Mouse (Mus musculus): ENCODE measurements at regions not wholly inside any gene's neighbourhood (a gene's known extent, or its start where the extent isn't known, plus 50 kb on each side); places are given as distances from the start of the nearest gene placed in this dataset.
A peak's percentile ranks its signal among the peaks of the same experiment; 100 is the strongest.

DNA sequence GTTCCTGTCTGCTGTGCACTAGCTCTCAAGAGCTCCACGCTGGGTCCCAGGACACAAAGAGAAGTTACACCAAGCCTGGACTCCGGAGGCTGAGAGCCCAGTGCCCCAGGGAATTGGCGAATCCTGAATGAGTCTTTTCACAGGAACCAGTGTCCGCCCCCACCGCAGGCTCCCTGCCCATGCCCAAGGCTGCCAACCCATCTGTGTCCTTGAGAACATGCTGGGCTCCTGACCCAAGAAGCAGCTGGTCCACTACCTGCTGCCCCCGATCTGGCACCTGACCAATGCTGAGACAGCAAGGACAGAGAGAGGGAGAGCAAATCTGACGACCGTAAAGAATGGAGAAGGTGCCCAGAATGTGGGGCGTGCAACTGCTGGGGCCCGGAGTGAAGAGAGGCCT lies 85.2 kb upstream of the Cplx2 start:
- DNase-seq (ENCODE audit: low spot score in 2 of 2): peak in 1 of 2 experiments; percentile 86

GRCm38 (mm10) chr13:54286616-54287015 lies 84.5 kb upstream of the Cplx2 start:
- DNase-seq (ENCODE audit: low spot score in 2 of 2): no peak

GRCm38 (mm10) chr13:54290066-54290465 lies 81.1 kb upstream of the Cplx2 start:
- no peak for DNase-seq (ENCODE audit: low spot score in 2 of 2)

GRCm38 (mm10) chr13:54292394-54292793 lies 78.8 kb upstream of the Cplx2 start:
- DNase-seq (ENCODE audit: low spot score in 2 of 2): no peak

GRCm38 (mm10) chr13:54293006-54293405 lies 78.1 kb upstream of the Cplx2 start:
- DNase-seq (ENCODE audit: low spot score in 2 of 2): no peak

DNA sequence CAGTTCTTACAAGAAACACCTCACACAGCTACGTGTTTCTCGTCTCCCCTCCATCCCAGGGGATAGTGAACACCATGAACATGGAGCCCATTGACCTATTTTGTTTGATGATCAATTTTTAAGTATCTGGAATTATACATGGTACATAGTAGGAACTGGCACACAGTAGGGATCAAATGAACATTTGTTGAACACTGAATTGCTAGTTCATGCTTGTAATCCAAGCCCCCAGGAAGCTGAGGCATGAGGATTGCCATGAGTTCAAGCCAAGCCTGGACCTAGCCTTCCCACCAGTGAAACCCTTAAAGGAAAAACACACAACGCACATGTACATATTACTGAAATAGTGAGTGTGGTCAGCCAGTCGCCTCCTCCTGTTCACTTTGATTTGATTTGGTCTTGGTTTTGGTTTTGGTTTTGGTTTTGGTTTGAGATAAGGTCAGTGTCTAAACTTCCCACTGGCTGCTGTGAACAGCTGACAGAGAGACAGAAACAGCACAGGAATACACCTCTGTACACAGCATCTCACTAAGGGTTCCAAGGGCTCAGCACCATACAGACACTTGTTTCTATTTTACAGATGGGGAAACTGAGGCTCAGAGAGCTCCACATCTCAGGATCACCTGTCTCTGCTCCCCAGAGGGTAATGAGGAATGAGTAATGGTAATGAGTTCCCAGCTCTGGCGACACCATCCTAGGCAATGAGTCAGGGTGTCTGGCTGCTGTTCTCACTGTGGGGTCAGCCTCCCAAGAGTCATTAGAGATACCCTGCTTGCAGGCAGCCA lies 75.5 kb upstream of the Cplx2 start:
- DNase-seq (ENCODE audit: low spot score in 2 of 2): no peak

GRCm38 (mm10) chr13:54296260-54296555 lies 74.9 kb upstream of the Cplx2 start:
- DNase-seq (ENCODE audit: low spot score in 2 of 2): no peak

- no peak for DNase-seq (ENCODE audit: low spot score in 2 of 2)
Measured at GRCm38 (mm10) chr13:54298851-54299250, 72.3 kb upstream of the Cplx2 start.

DNA sequence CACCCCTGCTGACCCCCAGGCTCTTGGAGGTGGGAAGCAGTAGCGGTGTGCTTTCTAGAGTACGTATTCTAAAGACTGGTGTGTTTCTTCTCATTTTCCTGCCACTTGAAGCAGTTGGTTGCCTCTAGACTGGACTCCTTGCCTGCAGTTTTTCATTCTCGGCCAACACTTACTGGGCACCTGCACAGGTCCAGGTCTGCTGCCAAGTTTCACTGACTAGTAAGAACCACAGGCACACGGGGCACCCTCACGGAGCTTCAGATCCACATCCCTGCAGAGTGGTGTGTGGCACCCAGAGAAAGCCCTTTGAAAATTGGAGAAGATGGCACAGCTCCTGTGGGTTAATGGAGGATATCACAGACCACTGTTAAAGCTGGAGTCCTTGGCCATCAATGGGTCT lies 71.9 kb upstream of the Cplx2 start:
- no peak for DNase-seq (ENCODE audit: low spot score in 2 of 2)

GRCm38 (mm10) chr13:54301110-54301509 lies 70.0 kb upstream of the Cplx2 start:
- no peak for DNase-seq (ENCODE audit: low spot score in 2 of 2)

DNA sequence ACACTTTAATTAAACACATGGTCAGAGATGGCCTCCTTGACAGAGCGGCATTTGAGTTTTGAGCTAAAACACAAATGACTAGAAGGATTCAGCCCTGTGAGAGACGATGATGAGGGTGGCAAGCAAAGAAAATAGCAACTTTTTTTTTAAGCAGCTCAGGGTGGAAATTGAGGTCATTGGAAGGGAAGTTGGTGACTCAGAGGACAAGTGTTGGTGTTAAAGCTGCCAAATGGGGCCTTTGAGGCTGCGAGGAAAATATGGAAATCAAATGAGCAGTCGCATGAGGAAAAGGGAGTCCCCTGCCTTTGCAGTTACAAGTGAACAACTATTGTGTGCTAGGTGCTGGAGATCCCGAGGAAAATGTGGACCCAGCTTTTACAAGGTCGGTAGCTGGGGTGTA lies 69.5 kb upstream of the Cplx2 start:
- no peak for DNase-seq (ENCODE audit: low spot score in 2 of 2)

DNA sequence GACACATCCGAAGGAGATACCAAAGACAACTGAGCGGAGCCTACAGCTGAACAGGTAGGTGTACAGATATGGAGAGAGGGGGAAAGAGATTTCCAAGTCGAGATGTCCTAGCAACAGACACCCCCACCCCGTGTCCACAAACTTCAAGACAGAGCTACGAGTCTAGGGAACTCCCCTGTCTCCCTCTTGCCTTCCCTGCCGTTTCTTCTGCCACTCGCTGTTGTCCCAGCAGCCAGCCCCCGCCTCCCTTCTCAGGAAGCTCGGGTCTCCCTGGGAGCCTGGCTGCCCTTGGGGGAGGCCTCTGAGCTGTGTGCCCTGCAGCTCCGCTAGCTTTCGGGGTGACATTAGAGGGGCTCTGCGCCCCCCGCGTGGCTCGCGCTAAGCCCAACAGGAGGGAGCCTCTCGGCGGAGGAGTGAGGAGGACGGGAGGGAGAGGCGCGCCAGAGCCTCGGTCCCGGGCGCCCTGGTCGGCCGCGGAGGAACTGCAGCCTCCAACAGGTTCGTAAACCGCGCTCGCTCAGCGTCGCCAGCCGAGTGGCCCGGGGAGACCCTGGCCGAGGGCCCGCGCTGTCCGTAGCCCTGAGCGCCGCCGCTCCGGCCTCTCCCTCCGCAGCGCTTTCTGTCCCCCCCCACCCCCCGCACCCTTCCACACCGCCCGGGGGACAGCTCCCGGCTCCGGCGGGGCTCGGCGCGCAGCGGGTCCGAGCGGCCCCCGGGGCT lies 68.6 kb upstream of the Cplx2 start:
- no peak for DNase-seq (ENCODE audit: low spot score in 2 of 2)

- DNase-seq (ENCODE audit: low spot score in 2 of 2): peak; percentile 75 to 85
Measured at GRCm38 (mm10) chr13:54303071-54303924, 67.9 kb upstream of the Cplx2 start.

DNA sequence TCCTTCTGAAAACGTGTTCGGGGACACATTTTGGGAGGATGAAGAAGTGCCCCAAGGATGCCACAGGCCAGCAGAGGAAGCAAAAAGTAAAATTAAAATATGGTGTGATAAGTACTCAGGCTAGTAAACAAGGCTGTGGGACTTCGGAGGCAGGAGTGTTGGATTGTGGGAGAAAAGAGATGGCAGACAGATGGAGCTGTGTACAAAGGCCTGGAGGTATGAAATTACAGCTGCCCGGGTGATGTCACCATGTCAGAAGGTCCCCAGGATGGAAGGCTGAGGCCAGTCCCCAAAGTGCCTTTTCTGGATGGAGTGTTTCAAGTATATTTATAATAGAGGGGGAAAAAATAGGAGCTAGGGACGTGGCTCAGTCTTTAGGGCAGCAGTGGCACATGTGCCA lies 66.9 kb upstream of the Cplx2 start:
- no peak for DNase-seq (ENCODE audit: low spot score in 2 of 2)

DNA sequence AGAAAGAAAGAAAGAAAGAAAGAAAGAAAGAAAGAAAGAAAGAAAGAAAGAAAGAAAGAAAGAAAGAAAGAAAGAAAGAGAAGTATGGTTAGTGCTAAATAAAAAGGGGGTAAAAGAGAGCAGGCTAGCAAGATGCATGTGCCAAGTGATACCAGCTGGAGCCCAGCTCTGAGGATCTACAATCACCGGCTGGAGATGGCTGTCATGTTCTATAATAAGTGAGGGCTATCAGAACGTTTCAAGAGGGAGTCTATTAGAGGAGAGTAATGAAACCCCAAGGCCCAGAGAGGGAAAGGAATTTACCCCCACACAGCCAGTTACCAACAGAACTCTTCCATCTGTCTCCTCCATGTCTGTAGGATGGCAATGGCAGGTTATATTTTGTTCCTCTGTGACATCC lies 62.6 kb upstream of the Cplx2 start:
- DNase-seq (ENCODE audit: low spot score in 2 of 2): no peak

DNA sequence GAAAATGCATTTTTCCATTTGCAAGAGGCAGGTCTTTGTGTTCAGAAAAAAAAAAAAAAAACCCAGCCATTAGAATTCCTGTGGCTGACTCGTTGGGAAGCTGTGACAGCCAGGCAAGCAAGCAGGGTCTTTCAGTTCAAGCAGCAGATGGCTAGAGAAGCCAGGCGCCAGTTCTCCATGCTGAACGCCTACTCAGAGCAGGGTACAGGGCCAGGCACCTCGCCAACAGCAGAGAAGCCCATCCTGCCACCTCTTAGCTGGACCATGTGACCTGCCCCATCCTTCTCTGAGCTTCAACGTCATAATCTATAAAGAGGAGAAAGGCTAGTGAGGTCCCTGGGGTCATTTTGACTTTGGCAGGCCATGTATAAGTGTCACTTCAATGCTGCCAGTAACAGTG lies 61.8 kb upstream of the Cplx2 start:
- DNase-seq (ENCODE audit: low spot score in 2 of 2): peak in 1 of 2 experiments; percentile 54

DNA sequence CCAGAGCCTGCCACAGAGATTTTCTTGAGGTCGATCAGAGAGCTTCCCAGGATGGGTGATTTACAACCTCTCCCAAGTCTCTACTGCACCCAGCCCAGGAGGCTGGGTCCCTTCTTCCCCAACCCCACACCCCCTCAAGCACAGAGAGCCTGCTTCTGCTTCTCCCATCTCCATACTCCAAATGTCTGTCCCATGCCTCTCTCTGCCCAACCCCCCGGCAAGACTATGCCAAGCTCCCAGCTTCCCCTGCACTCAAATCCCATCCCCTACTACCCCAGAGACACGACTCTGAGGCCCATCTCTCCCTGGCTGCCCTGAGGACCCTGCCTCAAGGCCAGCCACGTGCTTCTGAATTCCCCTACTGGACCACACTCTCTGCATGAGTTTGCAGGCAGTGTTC lies 61.0 kb upstream of the Cplx2 start:
- no peak for DNase-seq (ENCODE audit: low spot score in 2 of 2)

GRCm38 (mm10) chr13:54311327-54312026 lies 59.7 kb upstream of the Cplx2 start:
- no peak for DNase-seq (ENCODE audit: low spot score in 2 of 2)

DNA sequence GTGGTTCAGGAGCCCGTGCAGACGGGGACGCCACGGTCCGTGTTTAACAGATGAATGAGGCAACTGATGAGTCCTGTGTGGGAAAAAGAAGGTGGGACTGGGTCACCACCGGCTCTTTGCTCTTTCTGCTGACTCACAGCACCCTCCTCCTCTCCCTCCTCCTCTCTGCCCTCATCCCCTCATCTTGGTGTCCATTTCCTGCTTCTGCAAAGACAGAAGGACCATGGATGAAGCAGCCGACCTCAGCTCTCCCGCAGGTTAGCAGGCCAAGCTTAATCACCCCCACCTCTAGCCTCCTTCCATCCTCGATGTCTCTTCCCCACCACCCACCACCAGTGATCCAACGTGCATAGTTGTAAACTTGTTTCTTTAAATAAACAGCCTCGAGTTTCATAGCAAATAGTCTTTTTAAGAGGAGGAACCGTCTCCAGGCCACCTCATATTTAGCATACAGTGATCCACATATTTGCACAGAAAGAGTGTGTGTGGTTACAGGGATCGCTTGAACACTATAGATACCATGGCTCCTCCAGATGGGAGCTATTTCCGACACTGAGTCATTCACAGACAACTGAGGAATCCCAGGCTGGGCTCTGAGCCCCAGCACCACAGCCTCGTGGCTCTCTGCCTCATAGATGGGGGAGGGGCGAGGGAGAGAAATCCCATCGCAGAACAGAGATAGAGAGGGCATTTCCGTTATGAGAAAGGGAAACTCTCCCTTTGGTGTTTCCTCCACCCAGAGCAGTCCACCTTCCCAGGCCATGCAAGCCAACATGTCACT lies 58.6 kb upstream of the Cplx2 start:
- DNase-seq (ENCODE audit: low spot score in 2 of 2): peak in 1 of 2 experiments; percentile 88

- DNase-seq (ENCODE audit: low spot score in 2 of 2): no peak
Measured at GRCm38 (mm10) chr13:54315333-54315732, 55.8 kb upstream of the Cplx2 start.

GRCm38 (mm10) chr13:54316907-54317306 lies 54.2 kb upstream of the Cplx2 start:
- no peak for DNase-seq (ENCODE audit: low spot score in 2 of 2)
